Mouse (Mus musculus): ENCODE data around the gene Sema4b. TPM values are rescaled to one million over a fixed set of nuclear protein-coding genes. Genes with fewer than 3 reads are reported as not detected.

The Sema4b gene
- total and polyA plus RNA-seq, 3 experiments: 10.5 to 11.4 (median 10.5) TPM

DNA sequence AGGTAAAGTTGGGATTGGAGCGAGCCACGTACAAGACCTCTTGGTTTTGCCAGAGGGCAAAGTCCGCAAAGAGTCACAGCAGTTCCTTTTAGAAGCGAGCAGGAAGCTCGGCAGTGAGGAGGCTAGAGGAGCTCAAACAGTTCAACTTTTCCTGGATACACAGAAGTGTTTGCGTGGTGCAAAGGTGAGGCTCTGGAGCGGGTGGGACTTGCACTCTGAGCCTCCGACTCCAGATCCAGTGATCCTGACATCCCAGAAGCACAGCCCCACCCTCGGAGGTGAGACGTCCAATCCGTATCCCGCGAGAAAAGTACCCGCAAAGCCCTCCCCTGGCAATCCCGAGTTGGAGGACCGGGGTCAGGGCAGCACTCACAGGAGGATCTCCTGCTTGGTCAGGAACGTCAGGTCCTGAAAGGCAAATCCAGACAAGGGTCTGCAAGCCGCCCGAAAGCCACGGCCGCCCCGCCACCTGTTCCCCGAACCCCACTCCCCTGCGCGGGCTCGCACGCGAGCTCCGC is 45.4 kb downstream of the Sema4b start:
- no peak for DNase-seq
- peak overlapping the region; percentile 83 for H3K4me3 ChIP-seq
- H3K4me1 ChIP-seq (ENCODE audit: control insufficient read depth, insufficient read depth, low read length): peaks cover 2% of the 10 kb centered on the region; the same call in 1 of the 2 replicates
- intact Hi-C loops (cut with DNase I): loop anchor here (1.0 to 2.0 kb wide), 3 partner anchors 15 to 62 kb away; partner anchors contain the start of genes Prc1 and Ttll13
- H3K9ac ChIP-seq (ENCODE audit: low read depth, low read length): peak overlapping the region; percentile 68
- H3K27ac ChIP-seq: peak overlapping the region; percentile 69
- WGBS: under 1% methylated on average over 29 of the region's 29 CpGs
- TF ChIP-seq EP300 (IDR thresholded peaks at IDR 0.05; ENCODE audit: insufficient read depth, low read depth, low read length) (no peak), POLR2A (IDR thresholded peaks at IDR 0.05; ENCODE audit: insufficient read depth, low read depth, low read length) (no peak), CTCF (IDR thresholded peaks at IDR 0.05) (no peak)
- H3K36me3 ChIP-seq (ENCODE audit: control insufficient read depth, insufficient read depth, low read length): no peaks in the 10 kb centered on the region
- H3K27me3 ChIP-seq (ENCODE audit: control insufficient read depth, insufficient read depth, low read length): no peaks in the 10 kb centered on the region
- H3K79me2 ChIP-seq (replicated peaks; ENCODE audit: control insufficient read depth, insufficient read depth, low read length): no peaks in the 10 kb centered on the region; the same call in 1 of the 2 replicates

DNA sequence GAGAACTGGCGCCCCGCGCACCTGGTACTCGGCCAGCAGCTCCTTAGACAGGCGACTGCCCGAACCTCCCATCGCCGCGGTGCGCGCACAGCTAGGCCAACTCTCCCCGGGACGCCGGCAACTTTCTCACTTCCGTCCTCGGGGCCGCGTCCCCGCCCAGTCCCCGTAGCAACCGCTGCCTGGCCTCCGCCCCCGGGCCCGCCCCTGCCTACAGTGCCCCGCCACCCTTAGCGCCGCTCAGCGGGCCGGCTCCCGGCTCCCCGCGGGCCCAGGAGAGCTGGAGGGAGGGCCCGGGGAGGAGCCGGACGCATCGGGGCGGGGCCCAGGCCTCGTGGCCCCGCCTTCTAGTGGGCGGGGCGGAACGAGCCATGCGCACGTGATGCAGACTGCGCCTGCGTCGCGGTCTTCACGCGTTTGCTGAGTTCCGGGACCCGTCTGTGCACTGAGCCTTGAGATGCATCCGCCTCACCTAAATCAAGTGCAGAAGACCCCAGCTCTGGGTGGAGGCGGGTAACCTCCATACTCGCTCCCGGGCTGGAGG is 45.9 kb downstream of the Sema4b start, which contains the start of the genes Cib1 and Gdpgp1:
Gene Cib1, minus strand, starts transcription at position 325 of the 541 bp plus-strand sequence.
Gene Gdpgp1, plus strand, starts transcription at position 377 of the 541 bp plus-strand sequence.
- DNase-seq: peak; percentile 99
- Histone ChIP-seq H3K9ac (ENCODE audit: low read depth, low read length) (peak within 1 kb of the TSS; percentile 71), H3K36me3 (ENCODE audit: control insufficient read depth, insufficient read depth, low read length) (no peaks in the 10 kb centered on the region), H3K4me3 (peak within 1 kb of the TSS; percentile 83), H3K27ac (peak within 1 kb of the TSS; percentile 69), H3K4me1 (ENCODE audit: control insufficient read depth, insufficient read depth, low read length) (peaks cover 2% of the 10 kb centered on the region; the same call in 1 of the 2 replicates), H3K79me2 (replicated peaks; ENCODE audit: control insufficient read depth, insufficient read depth, low read length) (no peaks in the 10 kb centered on the region; the same call in 1 of the 2 replicates), H3K27me3 (ENCODE audit: control insufficient read depth, insufficient read depth, low read length) (no peaks in the 10 kb centered on the region)
- TF ChIP-seq POLR2A (IDR thresholded peaks at IDR 0.05; ENCODE audit: insufficient read depth, low read depth, low read length): peak; percentile 85
- TF ChIP-seq CTCF (IDR thresholded peaks at IDR 0.05): no peak
- peak; percentile 50; the same call in 1 of the 2 replicates for TF ChIP-seq EP300 (IDR thresholded peaks at IDR 0.05; ENCODE audit: insufficient read depth, low read depth, low read length)
- intact Hi-C loops (cut with DNase I): loop anchor here (1.0 to 2.0 kb wide), 3 partner anchors 14 to 62 kb away; partner anchors contain the start of genes Prc1 and Ttll13
- 1% methylated on average over 40 of the region's 56 CpGs for WGBS

DNA sequence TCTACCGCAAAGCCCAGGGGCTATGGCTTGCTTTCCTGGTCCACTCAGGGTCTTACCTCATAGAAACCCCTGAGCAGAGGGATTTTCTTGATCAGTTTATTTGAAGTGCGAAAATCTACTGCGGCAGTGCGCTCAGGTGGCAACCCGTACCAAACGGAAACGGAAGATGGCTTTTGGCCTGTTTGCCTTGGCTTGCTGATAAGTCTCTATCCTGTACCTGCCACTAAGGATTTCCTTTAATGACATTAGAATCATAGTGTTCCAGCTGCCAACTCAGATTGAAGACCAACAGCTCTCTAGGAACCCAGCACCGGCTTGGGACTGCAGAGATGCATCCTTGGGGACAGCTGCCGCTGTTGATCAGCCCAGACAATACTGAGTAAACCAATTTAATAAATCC is 47.2 kb downstream of the Sema4b start:
- no peak overlapping the region for H3K9ac ChIP-seq (ENCODE audit: low read depth, low read length)
- TF ChIP-seq POLR2A (IDR thresholded peaks at IDR 0.05; ENCODE audit: insufficient read depth, low read depth, low read length) (no peak), EP300 (IDR thresholded peaks at IDR 0.05; ENCODE audit: insufficient read depth, low read depth, low read length) (no peak), CTCF (IDR thresholded peaks at IDR 0.05) (no peak)

DNA sequence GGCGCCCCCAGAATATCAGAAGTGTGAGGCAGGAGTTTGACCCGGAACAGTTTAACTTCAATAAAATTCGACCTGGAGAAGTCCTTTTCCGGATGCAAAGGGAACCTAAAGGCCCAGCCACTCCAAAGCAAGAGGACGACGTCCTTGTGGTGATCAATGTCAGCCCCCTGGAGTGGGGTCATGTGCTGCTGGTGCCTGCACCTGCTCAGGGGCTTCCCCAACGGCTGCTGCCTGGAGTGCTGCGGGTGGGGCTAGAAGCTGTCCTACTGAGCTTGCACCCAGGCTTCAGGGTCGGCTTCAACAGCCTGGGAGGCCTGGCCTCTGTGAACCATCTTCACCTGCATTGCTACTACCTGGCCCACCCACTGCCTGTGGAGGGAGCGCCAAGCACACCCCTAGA is 51.9 kb downstream of the Sema4b start:
- Histone ChIP-seq H3K27ac (no peak overlapping the region), H3K36me3 (ENCODE audit: control insufficient read depth, insufficient read depth, low read length) (no peaks in the 10 kb centered on the region), H3K4me1 (ENCODE audit: control insufficient read depth, insufficient read depth, low read length) (peaks cover 2% of the 10 kb centered on the region; the same call in 1 of the 2 replicates), H3K27me3 (ENCODE audit: control insufficient read depth, insufficient read depth, low read length) (no peaks in the 10 kb centered on the region), H3K79me2 (replicated peaks; ENCODE audit: control insufficient read depth, insufficient read depth, low read length) (no peaks in the 10 kb centered on the region; the same call in 1 of the 2 replicates), H3K4me3 (no peak overlapping the region), H3K9ac (ENCODE audit: low read depth, low read length) (no peak overlapping the region)
- 88% methylated on average over 10 of the region's 10 CpGs for WGBS
- intact Hi-C loops (cut with DNase I): no loop called here
- TF ChIP-seq POLR2A (IDR thresholded peaks at IDR 0.05; ENCODE audit: insufficient read depth, low read depth, low read length) (no peak), CTCF (IDR thresholded peaks at IDR 0.05) (no peak), EP300 (IDR thresholded peaks at IDR 0.05; ENCODE audit: insufficient read depth, low read depth, low read length) (no peak)
- DNase-seq: no peak

More for the DNA sequence above, 47.2 kb downstream of the Sema4b start:
- Histone ChIP-seq H3K27me3 (ENCODE audit: control insufficient read depth, insufficient read depth, low read length) (no peaks in the 10 kb centered on the region), H3K79me2 (replicated peaks; ENCODE audit: control insufficient read depth, insufficient read depth, low read length) (no peaks in the 10 kb centered on the region; the same call in 1 of the 2 replicates), H3K36me3 (ENCODE audit: control insufficient read depth, insufficient read depth, low read length) (no peaks in the 10 kb centered on the region), H3K4me3 (no peak overlapping the region), H3K4me1 (ENCODE audit: control insufficient read depth, insufficient read depth, low read length) (peaks cover 2% of the 10 kb centered on the region; the same call in 1 of the 2 replicates), H3K27ac (no peak overlapping the region)
- DNase-seq: no peak
- WGBS: 50% methylated on average over 9 of the region's 9 CpGs
- intact Hi-C loops (cut with DNase I): loop anchor here (2.0 kb wide), 2 partner anchors 13 to 37 kb away; partner anchors contain the start of gene Ttll13

DNA sequence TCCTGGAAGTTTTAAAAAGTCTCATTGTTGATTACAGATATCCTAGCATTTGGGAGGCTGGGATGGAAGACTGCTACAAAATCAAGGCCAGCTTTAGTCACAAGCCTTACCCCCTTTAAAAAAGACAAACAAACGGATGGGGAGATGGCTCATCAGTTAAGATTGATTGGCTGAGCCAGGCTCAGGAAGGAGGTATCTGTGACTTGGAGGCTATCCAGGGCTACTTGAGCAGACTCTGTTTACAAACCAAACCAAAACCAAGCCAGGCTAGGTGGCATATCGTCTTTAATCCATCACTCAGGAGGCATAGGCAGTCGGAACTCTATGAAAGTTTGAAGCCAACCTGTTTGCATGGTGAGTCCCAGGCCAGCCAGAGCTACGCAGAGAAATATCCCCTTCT is 55.0 kb downstream of the Sema4b start:
- no peaks in the 10 kb centered on the region for H3K36me3 ChIP-seq (ENCODE audit: control insufficient read depth, insufficient read depth, low read length)
- no peaks in the 10 kb centered on the region for H3K79me2 ChIP-seq (replicated peaks; ENCODE audit: control insufficient read depth, insufficient read depth, low read length)
- H3K9ac ChIP-seq (ENCODE audit: low read depth, low read length): no peak overlapping the region
- H3K27me3 ChIP-seq (ENCODE audit: control insufficient read depth, insufficient read depth, low read length): no peaks in the 10 kb centered on the region
- no peak overlapping the region for H3K27ac ChIP-seq
- intact Hi-C loops (cut with DNase I): no loop called here
- 79% methylated on average over 4 of the region's 4 CpGs for WGBS
- no peak for TF ChIP-seq EP300 (IDR thresholded peaks at IDR 0.05; ENCODE audit: insufficient read depth, low read depth, low read length)
- no peak for TF ChIP-seq POLR2A (IDR thresholded peaks at IDR 0.05; ENCODE audit: insufficient read depth, low read depth, low read length)
- TF ChIP-seq CTCF (IDR thresholded peaks at IDR 0.05): no peak
- H3K4me3 ChIP-seq: no peak overlapping the region
- H3K4me1 ChIP-seq (ENCODE audit: control insufficient read depth, insufficient read depth, low read length): no peaks in the 10 kb centered on the region
- no peak for DNase-seq

DNA sequence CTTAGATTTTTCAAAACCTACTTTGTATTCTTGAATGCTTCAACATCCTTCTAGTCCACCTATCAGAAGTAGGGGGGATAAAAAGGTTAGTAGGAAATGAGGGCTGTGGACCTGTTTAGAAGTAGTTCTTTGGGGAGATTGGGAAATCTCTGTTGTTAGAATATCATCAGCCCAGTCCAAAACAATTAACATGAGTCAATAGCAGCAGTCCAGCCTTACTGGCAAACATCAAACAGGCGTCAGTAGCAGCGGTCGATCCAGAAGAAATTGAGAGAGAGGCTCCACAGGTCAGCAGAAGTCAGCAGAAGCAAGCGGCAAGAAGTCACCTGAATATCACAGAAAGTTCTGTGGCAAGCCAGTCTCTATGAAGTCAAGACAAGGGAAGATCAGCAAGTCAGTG is 58.2 kb downstream of the Sema4b start:
- Histone ChIP-seq H3K79me2 (replicated peaks; ENCODE audit: control insufficient read depth, insufficient read depth, low read length) (no peaks in the 10 kb centered on the region), H3K27me3 (ENCODE audit: control insufficient read depth, insufficient read depth, low read length) (no peaks in the 10 kb centered on the region), H3K4me3 (no peak overlapping the region), H3K4me1 (ENCODE audit: control insufficient read depth, insufficient read depth, low read length) (no peaks in the 10 kb centered on the region), H3K27ac (no peak overlapping the region), H3K9ac (ENCODE audit: low read depth, low read length) (no peak overlapping the region), H3K36me3 (ENCODE audit: control insufficient read depth, insufficient read depth, low read length) (no peaks in the 10 kb centered on the region)
- no peak for DNase-seq
- WGBS: 88% methylated on average over 4 of the region's 4 CpGs
- intact Hi-C loops (cut with DNase I): no loop called here
- TF ChIP-seq EP300 (IDR thresholded peaks at IDR 0.05; ENCODE audit: insufficient read depth, low read depth, low read length) (no peak), POLR2A (IDR thresholded peaks at IDR 0.05; ENCODE audit: insufficient read depth, low read depth, low read length) (no peak), CTCF (IDR thresholded peaks at IDR 0.05) (no peak)
